Mouse (Mus musculus): ENCODE results near the gene Nr5a1. TPM values are rescaled to one million over a fixed set of nuclear protein-coding genes. Genes with fewer than 3 reads are reported as not detected.
A peak's percentile ranks its signal among the peaks of the same experiment; 100 is the strongest.

The Nr5a1 gene
- 0.05 and 0.10 TPM in 2 replicates for polyA plus RNA-seq (2015; fragmentation: Nextera tagmentation; extraction: Ambion mirVana)

- WGBS, result 90% methylated on average over 13 of the region's 13 CpGs
- Histone ChIP-seq H3K27ac (replicated peaks) (no peak within 1 kb of the TSS), H3K9me3 (replicated peaks) (no peaks in the 10 kb centered on the region), H3K4me3 (replicated peaks) (no peak within 1 kb of the TSS), H3K4me2 (no peak within 1 kb of the TSS), H3K9ac (replicated peaks) (no peak within 1 kb of the TSS), H3K36me3 (no peaks in the 10 kb centered on the region), H3K27me3 (replicated peaks) (peaks cover 44% of the 10 kb centered on the region), H3K4me1 (peaks cover 22% of the 10 kb centered on the region)
- ATAC-seq (ENCODE audit: low FRiP score), result no peak
These were observed at the start of gene Nr5a1 for GRCm38 (mm10) chr2:38714324-38714723. Nr5a1 (minus strand) TSS chr2:38714542.

GRCm38 (mm10) chr2:38739847-38740246 lies 25.5 kb upstream of the Nr5a1 start:
- no peak overlapping the region for H3K27ac ChIP-seq (replicated peaks)
- ATAC-seq (ENCODE audit: low FRiP score), result no peak
- H3K9me3 ChIP-seq (replicated peaks), result no peaks in the 10 kb centered on the region
- no peak overlapping the region for H3K4me3 ChIP-seq (replicated peaks)
- peaks cover 19% of the 10 kb centered on the region; the same call in 1 of the 2 replicates for H3K36me3 ChIP-seq
- H3K9ac ChIP-seq (replicated peaks), result no peak overlapping the region
- H3K4me2 ChIP-seq, result no peak overlapping the region
- no peaks in the 10 kb centered on the region for H3K4me1 ChIP-seq
- H3K27me3 ChIP-seq (replicated peaks), result no peaks in the 10 kb centered on the region
- WGBS, result 87% methylated on average over 3 of the region's 3 CpGs

- peak; percentile 80 for ATAC-seq (ENCODE audit: low FRiP score)
- WGBS, result 29% methylated on average over 7 of the region's 7 CpGs
- H3K9ac ChIP-seq (replicated peaks), result no peak overlapping the region
- no peaks in the 10 kb centered on the region for H3K27me3 ChIP-seq (replicated peaks)
- H3K4me3 ChIP-seq (replicated peaks), result no peak overlapping the region
- H3K36me3 ChIP-seq, result peaks cover 19% of the 10 kb centered on the region; the same call in 1 of the 2 replicates
- no peaks in the 10 kb centered on the region for H3K4me1 ChIP-seq
- H3K9me3 ChIP-seq (replicated peaks), result no peaks in the 10 kb centered on the region
- no peak overlapping the region for H3K27ac ChIP-seq (replicated peaks)
- H3K4me2 ChIP-seq, result no peak overlapping the region
These were observed 25.1 kb upstream of the Nr5a1 start for GRCm38 (mm10) chr2:38739410-38739809.

- Histone ChIP-seq H3K36me3 (peaks cover 19% of the 10 kb centered on the region; the same call in 1 of the 2 replicates), H3K4me2 (no peak overlapping the region), H3K4me1 (no peaks in the 10 kb centered on the region), H3K9ac (replicated peaks) (no peak overlapping the region), H3K27ac (replicated peaks) (no peak overlapping the region), H3K9me3 (replicated peaks) (no peaks in the 10 kb centered on the region), H3K27me3 (replicated peaks) (no peaks in the 10 kb centered on the region), H3K4me3 (replicated peaks) (no peak overlapping the region)
- 88% methylated on average over 14 of the region's 14 CpGs for WGBS
- no peak for ATAC-seq (ENCODE audit: low FRiP score)
These were observed 24.4 kb upstream of the Nr5a1 start for GRCm38 (mm10) chr2:38738601-38739301.

GRCm38 (mm10) chr2:38735740-38736139 lies 21.4 kb upstream of the Nr5a1 start:
- Histone ChIP-seq H3K36me3 (peaks cover 11% of the 10 kb centered on the region; the same call in 1 of the 2 replicates), H3K27ac (replicated peaks) (no peak overlapping the region), H3K9ac (replicated peaks) (no peak overlapping the region), H3K27me3 (replicated peaks) (no peaks in the 10 kb centered on the region), H3K9me3 (replicated peaks) (no peaks in the 10 kb centered on the region), H3K4me1 (no peaks in the 10 kb centered on the region), H3K4me3 (replicated peaks) (no peak overlapping the region), H3K4me2 (no peak overlapping the region)
- no peak for ATAC-seq (ENCODE audit: low FRiP score)

GRCm38 (mm10) chr2:38734721-38735120 lies 20.4 kb upstream of the Nr5a1 start:
- ATAC-seq (ENCODE audit: low FRiP score), result no peak
- Histone ChIP-seq H3K9ac (replicated peaks) (no peak overlapping the region), H3K4me2 (no peak overlapping the region), H3K27me3 (replicated peaks) (no peaks in the 10 kb centered on the region), H3K36me3 (peaks cover 18% of the 10 kb centered on the region), H3K4me3 (replicated peaks) (no peak overlapping the region), H3K27ac (replicated peaks) (no peak overlapping the region), H3K9me3 (replicated peaks) (no peaks in the 10 kb centered on the region), H3K4me1 (no peaks in the 10 kb centered on the region)
- 44% methylated on average over 5 of the region's 5 CpGs for WGBS

- H3K4me2 ChIP-seq, result no peak overlapping the region
- no peak overlapping the region for H3K4me3 ChIP-seq (replicated peaks)
- no peaks in the 10 kb centered on the region for H3K27me3 ChIP-seq (replicated peaks)
- WGBS, result 92% methylated on average over 6 of the region's 6 CpGs
- no peaks in the 10 kb centered on the region for H3K4me1 ChIP-seq
- no peak overlapping the region for H3K27ac ChIP-seq (replicated peaks)
- H3K36me3 ChIP-seq, result peaks cover 11% of the 10 kb centered on the region
- no peaks in the 10 kb centered on the region for H3K9me3 ChIP-seq (replicated peaks)
- H3K9ac ChIP-seq (replicated peaks), result no peak overlapping the region
- ATAC-seq (ENCODE audit: low FRiP score), result no peak
These were observed 16.0 kb upstream of the Nr5a1 start for GRCm38 (mm10) chr2:38730331-38730827.

GRCm38 (mm10) chr2:38725427-38725826 lies 11.1 kb upstream of the Nr5a1 start:
- Histone ChIP-seq H3K4me3 (replicated peaks) (no peak overlapping the region), H3K36me3 (peaks cover 11% of the 10 kb centered on the region), H3K4me1 (no peaks in the 10 kb centered on the region), H3K9me3 (replicated peaks) (no peaks in the 10 kb centered on the region), H3K27me3 (replicated peaks) (no peaks in the 10 kb centered on the region), H3K27ac (replicated peaks) (no peak overlapping the region), H3K9ac (replicated peaks) (no peak overlapping the region), H3K4me2 (no peak overlapping the region)
- ATAC-seq (ENCODE audit: low FRiP score), result no peak
- WGBS, result 41% methylated on average over 3 of the region's 3 CpGs

- ATAC-seq (ENCODE audit: low FRiP score), result no peak
- Histone ChIP-seq H3K4me1 (no peaks in the 10 kb centered on the region), H3K9me3 (replicated peaks) (no peaks in the 10 kb centered on the region), H3K4me3 (replicated peaks) (no peak overlapping the region), H3K36me3 (peaks cover 3% of the 10 kb centered on the region; the same call in 1 of the 2 replicates), H3K27me3 (replicated peaks) (no peaks in the 10 kb centered on the region), H3K4me2 (no peak overlapping the region), H3K9ac (replicated peaks) (no peak overlapping the region), H3K27ac (replicated peaks) (no peak overlapping the region)
- WGBS, result 77% methylated on average over 4 of the region's 4 CpGs
These were observed 9.0 kb upstream of the Nr5a1 start for GRCm38 (mm10) chr2:38723378-38723777.

- no peaks in the 10 kb centered on the region for H3K4me1 ChIP-seq
- no peak overlapping the region for H3K4me2 ChIP-seq
- H3K36me3 ChIP-seq, result no peaks in the 10 kb centered on the region; the same call in 1 of the 2 replicates
- WGBS, result 37% methylated on average over 4 of the region's 4 CpGs
- no peak overlapping the region for H3K27ac ChIP-seq (replicated peaks)
- ATAC-seq (ENCODE audit: low FRiP score), result no peak
- H3K27me3 ChIP-seq (replicated peaks), result no peaks in the 10 kb centered on the region
- no peak overlapping the region for H3K4me3 ChIP-seq (replicated peaks)
- H3K9me3 ChIP-seq (replicated peaks), result no peaks in the 10 kb centered on the region
- H3K9ac ChIP-seq (replicated peaks), result no peak overlapping the region
These were observed 7.7 kb upstream of the Nr5a1 start for GRCm38 (mm10) chr2:38722076-38722475.

- H3K27me3 ChIP-seq (replicated peaks), result no peaks in the 10 kb centered on the region
- ATAC-seq (ENCODE audit: low FRiP score), result no peak; the same call in 1 of the 2 replicates
- H3K4me2 ChIP-seq, result no peak overlapping the region
- no peak overlapping the region for H3K27ac ChIP-seq (replicated peaks)
- H3K9ac ChIP-seq (replicated peaks), result no peak overlapping the region
- 41% methylated on average over 2 of the region's 2 CpGs for WGBS
- no peaks in the 10 kb centered on the region for H3K4me1 ChIP-seq
- H3K9me3 ChIP-seq (replicated peaks), result no peaks in the 10 kb centered on the region
- no peaks in the 10 kb centered on the region for H3K36me3 ChIP-seq
- H3K4me3 ChIP-seq (replicated peaks), result no peak overlapping the region
These were observed 6.3 kb upstream of the Nr5a1 start for GRCm38 (mm10) chr2:38720661-38721060.

GRCm38 (mm10) chr2:38719354-38719753 lies 5.0 kb upstream of the Nr5a1 start:
- Histone ChIP-seq H3K9ac (replicated peaks) (no peak overlapping the region), H3K4me3 (replicated peaks) (no peak overlapping the region), H3K9me3 (replicated peaks) (no peaks in the 10 kb centered on the region), H3K36me3 (no peaks in the 10 kb centered on the region), H3K4me1 (no peaks in the 10 kb centered on the region), H3K4me2 (no peak overlapping the region), H3K27me3 (replicated peaks) (peaks cover 7% of the 10 kb centered on the region), H3K27ac (replicated peaks) (no peak overlapping the region)
- ATAC-seq (ENCODE audit: low FRiP score), result no peak
- WGBS, result 66% methylated on average over 6 of the region's 6 CpGs
